Mouse (Mus musculus) E14TG2a.4 (cell line): ENCODE measurements at regions not wholly inside any gene's neighbourhood (a gene's known extent, or its start where the extent isn't known, plus 50 kb on each side); places are given as distances from the start of the nearest gene placed in this dataset.

Experiments
- CTCF ChIP-seq: conservative IDR thresholded peaks from 2 replicates; pipeline ENCODE4 v1.5.1; 2014; ENCODE audit warnings: low read length
- POU5F1 ChIP-seq: IDR thresholded peaks from 2 replicates; pipeline ENCODE4 v1.6.1; 2014; ENCODE audit warnings: low read length, borderline replicate concordance

DNA sequence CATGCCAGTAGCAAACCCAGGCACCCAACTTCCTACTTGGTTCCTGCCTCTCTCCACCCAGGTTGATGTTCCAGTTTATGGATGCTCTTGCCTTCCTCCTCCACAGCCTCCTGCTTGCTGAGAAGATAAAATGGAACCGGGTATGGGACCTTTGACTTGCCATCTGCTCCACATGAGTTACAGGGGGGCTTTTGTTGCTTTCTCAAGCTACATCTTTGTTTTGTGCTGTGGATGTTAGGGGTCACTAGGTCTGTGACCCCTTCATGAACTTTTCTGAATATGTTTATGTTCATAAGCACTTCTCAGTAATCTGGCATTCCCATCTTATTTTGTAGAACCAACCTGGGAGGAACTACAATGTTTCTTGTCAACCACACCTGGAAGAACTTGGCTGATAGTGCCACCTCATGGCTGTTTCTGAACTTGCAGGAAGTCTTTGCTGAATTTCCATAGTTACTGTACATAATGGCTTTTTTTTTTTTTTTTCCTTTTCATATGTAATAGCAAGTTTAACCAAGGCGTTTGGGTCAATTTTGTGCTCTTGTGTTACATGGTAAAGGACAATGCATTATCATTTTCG is 234.9 kb upstream of the Vmn1r3 start:
- peak; percentile 48 for TF ChIP-seq CTCF
- TF ChIP-seq POU5F1, result no peak
